Mouse (Mus musculus) heart, embryonic 11.5 days (tissue): ENCODE measurements at regions not wholly inside any gene's neighbourhood (a gene's known extent, or its start where the extent isn't known, plus 50 kb on each side); places are given as distances from the start of the nearest gene placed in this dataset.

Experiments used
- ATAC-seq: fragments of 200-750 bp; cut with Nextera tagmentation; replicated peaks from 2 replicates; pipeline ENCODE4 v1.8.0; 2017; ENCODE audit warnings: moderate library complexity; ENCODE audit not compliant: insufficient number of reproducible peaks, low FRiP score, low TSS enrichment
- H3K27ac ChIP-seq: fragments of 300-500 bp; sonication (generic); 2 replicates; pipeline ENCODE4 v1.5.1; 2014; ENCODE audit warnings: mild to moderate bottlenecking, low read depth, low read length
- H3K27me3 ChIP-seq: fragments of 300-500 bp; sonication (generic); 2 replicates; pipeline ENCODE4 v1.6.1; 2014; ENCODE audit warnings: mild to moderate bottlenecking, low read length, mixed read lengths; ENCODE audit not compliant: control insufficient read depth, insufficient read depth
- H3K36me3 ChIP-seq: fragments of 300-500 bp; sonication (generic); 2 replicates; pipeline ENCODE4 v1.6.1; 2014; ENCODE audit warnings: mild to moderate bottlenecking, low read length, moderate library complexity, mixed read lengths; ENCODE audit not compliant: control insufficient read depth, insufficient read depth
- H3K4me1 ChIP-seq: fragments of 300-500 bp; sonication (generic); 2 replicates; pipeline ENCODE4 v1.6.1; 2014; ENCODE audit warnings: low read length; ENCODE audit not compliant: control insufficient read depth, insufficient read depth
- H3K4me2 ChIP-seq: fragments of 300-500 bp; sonication (generic); 2 replicates; pipeline ENCODE4 v1.6.1; 2014; ENCODE audit warnings: mild to moderate bottlenecking, moderate library complexity
- H3K4me3 ChIP-seq: fragments of 300-500 bp; sonication (generic); 2 replicates; pipeline ENCODE4 v1.5.1; 2014; ENCODE audit warnings: low read depth, low read length
- H3K9ac ChIP-seq: fragments of 300-500 bp; sonication (generic); 2 replicates; pipeline ENCODE4 v1.6.1; 2014; ENCODE audit warnings: mild to moderate bottlenecking, low read depth, low read length, moderate library complexity
- H3K9me3 ChIP-seq: fragments of 300-500 bp; sonication (generic); replicated peaks from 2 replicates; pipeline ENCODE4 v1.6.1; 2016; ENCODE audit warnings: low read length; ENCODE audit not compliant: control insufficient read depth
- WGBS: fragments of 180-500 bp; shearing (Covaris S2); extraction: QIAGEN DNeasy Blood & Tissue Kit; methylation state at CpG from one replicate; pipeline ENCODE4 v1.1.7; 2014; ENCODE audit not compliant: insufficient replicate concordance; 5-methylcytosine and 5-hydroxymethylcytosine counted together

- 65% methylated on average over 10 of the region's 11 CpGs for WGBS
- H3K27ac ChIP-seq, result no peak overlapping the region
- no peak overlapping the region for H3K9ac ChIP-seq
These were observed 113.7 kb downstream of the Phlda1 start for GRCm38 (mm10) chr10:111619627-111620270.

DNA sequence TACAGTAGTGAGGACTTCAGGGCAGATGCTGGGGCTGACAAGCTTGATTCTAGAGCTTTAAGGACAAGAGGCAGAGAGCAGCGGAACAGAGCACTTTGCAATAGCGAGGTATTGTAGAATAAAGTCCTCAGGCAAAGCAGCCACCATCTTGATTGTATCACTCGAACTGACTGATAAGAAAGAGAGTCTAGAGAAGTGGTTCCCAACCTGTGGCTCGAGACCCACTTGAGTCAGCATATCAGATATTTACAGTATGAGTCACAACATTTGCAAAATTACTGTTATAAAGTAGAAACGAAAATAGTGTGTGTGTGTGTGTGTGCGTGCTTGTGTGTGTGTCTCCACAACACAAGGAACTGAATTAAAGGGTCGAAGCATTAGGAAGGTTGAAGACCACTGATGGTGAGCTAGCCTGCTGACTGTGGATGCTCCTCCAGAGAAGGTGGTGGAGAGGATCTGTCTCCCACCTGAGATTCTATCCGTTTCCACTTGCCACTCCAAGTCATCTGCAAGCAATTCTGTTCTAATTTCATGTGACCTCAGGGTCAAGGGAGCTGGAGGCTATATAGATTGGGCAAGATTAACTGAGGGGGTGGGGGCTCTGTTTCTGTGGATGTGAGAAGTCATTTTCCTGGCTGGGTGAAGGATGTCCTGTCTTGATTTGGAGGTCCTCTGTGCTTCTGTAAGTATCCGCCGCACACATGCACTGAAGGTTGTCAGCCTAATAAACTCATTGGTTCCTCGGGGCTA, 115.0 kb downstream of the Phlda1 start:
- no peaks in the 10 kb centered on the region for H3K4me1 ChIP-seq
- H3K4me3 ChIP-seq, result no peak overlapping the region
- H3K27me3 ChIP-seq, result no peaks in the 10 kb centered on the region
- no peak overlapping the region for H3K27ac ChIP-seq
- no peak overlapping the region for H3K9ac ChIP-seq
- WGBS, result 68% methylated on average over 11 of the region's 11 CpGs
- no peak overlapping the region for H3K4me2 ChIP-seq
- no peaks in the 10 kb centered on the region for H3K36me3 ChIP-seq
- ATAC-seq, result no peak
- H3K9me3 ChIP-seq, result no peaks in the 10 kb centered on the region

More at GRCm38 (mm10) chr10:111619627-111620270, 113.7 kb downstream of the Phlda1 start:
- no peak overlapping the region for H3K4me3 ChIP-seq
- H3K4me2 ChIP-seq, result no peak overlapping the region
- H3K27me3 ChIP-seq, result no peaks in the 10 kb centered on the region
- no peak for ATAC-seq
- no peaks in the 10 kb centered on the region for H3K4me1 ChIP-seq
- no peaks in the 10 kb centered on the region for H3K9me3 ChIP-seq
- H3K36me3 ChIP-seq, result no peaks in the 10 kb centered on the region

- 62% methylated on average over 4 of the region's 4 CpGs for WGBS
- no peaks in the 10 kb centered on the region for H3K36me3 ChIP-seq
- no peak overlapping the region for H3K4me2 ChIP-seq
- no peaks in the 10 kb centered on the region for H3K27me3 ChIP-seq
- no peaks in the 10 kb centered on the region for H3K9me3 ChIP-seq
- H3K4me1 ChIP-seq, result no peaks in the 10 kb centered on the region
- H3K4me3 ChIP-seq, result no peak overlapping the region
- H3K9ac ChIP-seq, result no peak overlapping the region
- ATAC-seq, result no peak
- no peak overlapping the region for H3K27ac ChIP-seq
These were observed 116.7 kb downstream of the Phlda1 start for GRCm38 (mm10) chr10:111622789-111623188.

DNA sequence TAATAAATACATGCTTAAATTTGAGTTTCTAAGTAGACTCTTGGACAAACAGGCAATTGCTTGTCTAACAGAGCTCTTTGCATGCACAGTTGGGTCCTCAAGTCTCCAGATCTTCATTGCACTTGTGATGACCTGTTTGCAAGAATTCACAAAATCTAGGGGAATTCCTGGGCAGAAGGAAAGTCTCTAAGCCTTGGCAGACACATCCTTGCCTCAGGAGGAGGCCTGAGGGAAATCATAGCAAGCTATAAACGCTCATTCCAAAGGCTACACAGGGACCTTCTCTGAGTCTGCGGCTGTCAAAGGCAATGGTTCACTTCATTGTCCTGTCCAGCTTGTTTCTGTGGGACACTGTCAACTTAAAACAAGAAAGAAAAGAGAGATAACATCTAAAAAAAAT, 117.9 kb downstream of the Phlda1 start:
- H3K36me3 ChIP-seq, result no peaks in the 10 kb centered on the region
- no peak overlapping the region for H3K4me2 ChIP-seq
- H3K9ac ChIP-seq, result no peak overlapping the region
- H3K4me3 ChIP-seq, result no peak overlapping the region
- H3K27ac ChIP-seq, result no peak overlapping the region
- WGBS, result 59% methylated on average over 2 of the region's 2 CpGs
- H3K27me3 ChIP-seq, result no peaks in the 10 kb centered on the region
- no peaks in the 10 kb centered on the region for H3K4me1 ChIP-seq
- no peaks in the 10 kb centered on the region for H3K9me3 ChIP-seq
- no peak for ATAC-seq

GRCm38 (mm10) chr10:111624624-111625023, 118.5 kb downstream of the Phlda1 start:
- Histone ChIP-seq H3K9me3 (no peaks in the 10 kb centered on the region), H3K4me1 (no peaks in the 10 kb centered on the region), H3K27me3 (no peaks in the 10 kb centered on the region), H3K9ac (no peak overlapping the region), H3K4me2 (no peak overlapping the region), H3K36me3 (no peaks in the 10 kb centered on the region), H3K27ac (no peak overlapping the region), H3K4me3 (no peak overlapping the region)
- ATAC-seq, result no peak
- WGBS, result 56% methylated on average over 7 of the region's 7 CpGs

DNA sequence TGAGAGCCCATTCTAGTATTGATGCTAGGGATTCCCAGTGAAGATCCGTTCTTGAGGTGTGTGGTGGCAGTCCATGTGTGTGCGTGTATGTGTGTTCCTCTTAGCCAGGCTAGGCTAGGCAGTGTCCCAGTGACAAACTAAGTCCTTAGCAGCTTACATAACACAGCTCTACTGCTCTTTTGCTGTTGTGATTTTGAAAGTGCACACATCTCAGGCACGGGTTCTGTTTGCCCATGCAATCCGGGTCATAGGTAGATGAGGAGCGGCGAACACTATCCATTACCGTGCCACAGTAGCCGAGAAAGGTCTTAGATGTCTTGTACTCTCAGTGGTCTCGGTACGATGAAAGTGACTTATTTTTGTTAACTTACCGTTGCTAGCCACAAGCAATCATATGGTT, 119.5 kb downstream of the Phlda1 start:
- Histone ChIP-seq H3K9me3 (no peaks in the 10 kb centered on the region), H3K36me3 (no peaks in the 10 kb centered on the region), H3K27me3 (no peaks in the 10 kb centered on the region), H3K27ac (no peak overlapping the region), H3K9ac (no peak overlapping the region), H3K4me3 (no peak overlapping the region), H3K4me1 (no peaks in the 10 kb centered on the region), H3K4me2 (no peak overlapping the region)
- no peak for ATAC-seq
- WGBS, result 93% methylated on average over 11 of the region's 11 CpGs

DNA sequence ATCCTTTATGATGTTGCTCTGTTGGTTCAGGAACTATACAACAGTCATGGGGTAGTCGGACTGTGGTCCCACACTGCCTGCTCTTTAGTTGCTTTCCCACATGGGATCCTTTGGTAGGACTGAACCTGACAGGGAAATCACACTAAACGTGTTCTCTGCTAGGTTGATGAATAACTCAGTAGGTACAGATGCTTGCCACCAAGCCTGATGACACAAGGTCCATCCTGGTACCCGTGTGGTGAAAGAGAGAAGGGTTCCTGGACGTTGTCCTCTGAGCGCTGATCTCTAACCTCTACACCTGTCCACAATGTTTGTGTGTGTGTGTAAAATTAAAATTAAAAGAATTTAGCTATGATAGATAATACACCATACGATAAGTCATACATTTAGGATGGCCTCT, 119.9 kb downstream of the Phlda1 start:
- ATAC-seq, result no peak
- Histone ChIP-seq H3K27ac (no peak overlapping the region), H3K4me3 (no peak overlapping the region), H3K4me1 (no peaks in the 10 kb centered on the region), H3K27me3 (no peaks in the 10 kb centered on the region), H3K4me2 (no peak overlapping the region), H3K9me3 (no peaks in the 10 kb centered on the region), H3K9ac (no peak overlapping the region), H3K36me3 (no peaks in the 10 kb centered on the region)
- WGBS, result 82% methylated on average over 6 of the region's 6 CpGs

DNA sequence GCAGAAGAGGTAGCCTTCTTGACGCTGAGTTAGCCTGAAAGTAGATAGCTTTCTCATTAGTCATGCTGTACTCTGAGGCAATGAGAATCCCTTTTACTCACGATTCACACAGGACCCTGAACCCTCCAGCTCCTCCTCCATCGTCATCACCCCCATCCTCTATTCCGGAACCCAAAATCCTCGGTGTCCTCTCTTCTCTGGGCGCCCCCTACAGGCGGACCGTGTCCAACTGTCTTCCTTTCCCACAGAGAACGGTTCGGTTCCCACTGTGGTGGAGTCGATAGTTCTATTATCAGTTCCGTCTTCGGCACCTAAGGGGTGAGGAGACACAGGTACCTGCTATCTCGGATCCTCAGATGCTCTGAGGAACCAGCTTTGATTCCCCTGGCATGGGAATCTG, 130.2 kb downstream of the Phlda1 start:
- no peak overlapping the region for H3K27ac ChIP-seq
- no peaks in the 10 kb centered on the region for H3K4me1 ChIP-seq
- H3K9ac ChIP-seq, result no peak overlapping the region
- ATAC-seq, result no peak
- no peak overlapping the region for H3K4me3 ChIP-seq
- 46% methylated on average over 14 of the region's 14 CpGs for WGBS
- no peaks in the 10 kb centered on the region for H3K9me3 ChIP-seq
- no peak overlapping the region for H3K4me2 ChIP-seq
- no peaks in the 10 kb centered on the region for H3K36me3 ChIP-seq
- no peaks in the 10 kb centered on the region for H3K27me3 ChIP-seq
